Mouse (Mus musculus) urinary bladder, adult 2 months (tissue): ENCODE data around the gene Spock1. TPM values are rescaled to one million over a fixed set of nuclear protein-coding genes. Genes with fewer than 3 reads are reported as not detected.

Experiments used
- DNase-seq: peaks from one replicate; pipeline ENCODE4 v3.0.0; 2022; ENCODE audit warnings: low spot score
- polyA plus RNA-seq: library from polyadenylated mRNA; depleted of rRNA; stranded (reverse); fragments of >200 nt; gene quantifications from 2 replicates; pipeline ENCODE4 v1.2.3, GENCODE M21; 2012; rRNA removed

Gene Spock1
- 0.04 and 0.11 TPM in 2 replicates for polyA plus RNA-seq

GRCm38 (mm10) chr13:57908266-57908582, at the start of gene Spock1:
Gene Spock1, minus strand, starts transcription at chr13:57908332.
- peak; percentile 84 for DNase-seq

DNA sequence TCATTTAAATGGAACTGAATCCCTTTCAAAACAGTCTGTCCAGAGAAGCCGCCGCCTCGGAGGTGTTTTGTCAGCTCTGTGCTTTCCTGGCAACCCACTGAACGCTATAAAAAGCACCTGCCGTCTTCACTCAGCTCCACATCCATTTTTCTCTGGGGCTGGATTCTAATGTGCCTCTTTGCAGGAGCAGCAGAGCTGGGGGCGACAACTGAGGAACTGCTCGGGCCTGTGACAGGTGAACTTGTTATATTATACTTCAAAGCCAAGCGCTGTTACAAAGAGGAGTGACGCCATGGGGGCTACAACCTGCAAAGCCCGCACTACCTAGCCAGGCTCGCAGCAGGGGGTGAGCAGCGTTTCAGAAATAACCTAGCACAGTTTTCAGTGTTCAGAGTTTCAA, 42.0 kb upstream of the Spock1 start:
- DNase-seq = no peak

GRCm38 (mm10) chr13:57949513-57949912, 41.4 kb upstream of the Spock1 start:
- no peak for DNase-seq

GRCm38 (mm10) chr13:57945197-57945596, 37.1 kb upstream of the Spock1 start:
- DNase-seq = no peak

DNA sequence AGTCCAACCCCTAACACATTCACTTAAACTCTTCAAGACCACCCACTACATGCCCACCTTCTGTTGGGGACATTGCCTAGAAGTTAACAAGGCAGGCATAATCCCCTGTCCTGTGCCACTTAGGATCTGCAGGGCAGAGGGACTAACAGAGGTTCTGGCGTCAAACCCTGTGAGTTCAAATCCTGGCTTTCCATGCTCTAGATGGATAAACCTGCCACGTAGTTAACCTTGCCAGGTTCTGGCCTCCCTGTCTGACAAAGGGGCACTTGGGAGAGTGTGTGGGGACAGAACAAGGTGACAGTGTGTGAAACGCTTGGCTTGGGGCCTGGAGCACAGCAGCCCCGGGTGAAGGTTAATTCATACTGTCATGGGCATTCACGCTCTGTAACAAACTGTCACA, 36.3 kb upstream of the Spock1 start:
- no peak for DNase-seq

- no peak for DNase-seq
Measured at GRCm38 (mm10) chr13:57943900-57944299, 35.8 kb upstream of the Spock1 start.

DNA sequence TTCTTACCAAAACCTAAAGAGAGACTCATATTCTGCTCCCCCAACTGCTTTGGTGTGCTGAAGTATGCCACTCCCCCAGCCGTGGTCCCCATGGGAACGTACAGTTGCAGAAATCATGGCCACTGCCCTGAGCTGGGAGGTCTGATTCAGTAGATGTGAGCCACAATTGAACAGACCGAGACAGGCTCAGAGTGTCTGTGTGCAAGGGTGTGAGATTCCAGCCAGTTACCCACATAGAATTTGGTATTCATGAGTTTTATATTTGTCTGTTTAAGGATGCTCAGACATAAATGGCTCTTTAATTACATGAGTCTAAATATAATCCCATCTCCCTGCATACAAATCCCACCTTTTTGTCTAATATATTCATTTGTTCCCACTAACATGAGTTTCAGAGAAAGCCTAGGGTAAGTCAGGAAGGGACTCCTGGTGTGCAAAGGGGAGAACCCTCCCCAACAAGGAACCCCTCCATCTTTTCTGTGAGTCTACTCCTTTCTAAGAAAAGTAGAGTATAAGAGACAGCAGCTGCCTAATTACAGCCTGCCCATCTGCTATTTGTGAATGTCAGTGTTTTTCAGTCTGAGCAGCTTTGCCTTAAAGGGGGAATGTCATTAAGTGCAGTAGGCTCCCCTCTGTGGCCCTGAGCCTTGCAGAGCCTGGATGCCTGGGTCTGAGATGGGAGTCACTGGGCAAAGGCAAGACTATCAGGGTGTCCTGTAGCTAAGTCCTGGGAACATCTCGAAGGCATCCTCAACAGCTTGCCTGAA, 29.5 kb upstream of the Spock1 start:
- no peak for DNase-seq

DNA sequence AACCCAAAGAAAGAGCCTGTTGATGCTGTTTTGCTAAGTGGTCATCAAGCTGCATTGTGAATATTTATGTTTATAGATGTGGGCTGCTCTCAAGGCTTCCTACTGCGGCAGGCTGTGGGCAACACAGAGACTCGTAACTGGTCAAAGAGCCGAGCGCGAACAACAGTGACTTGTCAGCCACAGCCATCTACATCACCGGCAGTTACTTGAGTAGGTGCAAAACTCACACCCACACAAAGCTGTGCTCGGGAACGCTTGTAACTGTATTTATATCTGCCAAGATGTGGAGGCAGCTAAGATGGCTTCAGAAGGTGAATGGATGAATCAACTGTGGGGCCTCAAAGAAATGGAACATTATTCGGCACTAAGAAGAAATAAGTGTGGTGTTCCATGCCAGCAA, 23.9 kb upstream of the Spock1 start:
- no peak for DNase-seq

DNA sequence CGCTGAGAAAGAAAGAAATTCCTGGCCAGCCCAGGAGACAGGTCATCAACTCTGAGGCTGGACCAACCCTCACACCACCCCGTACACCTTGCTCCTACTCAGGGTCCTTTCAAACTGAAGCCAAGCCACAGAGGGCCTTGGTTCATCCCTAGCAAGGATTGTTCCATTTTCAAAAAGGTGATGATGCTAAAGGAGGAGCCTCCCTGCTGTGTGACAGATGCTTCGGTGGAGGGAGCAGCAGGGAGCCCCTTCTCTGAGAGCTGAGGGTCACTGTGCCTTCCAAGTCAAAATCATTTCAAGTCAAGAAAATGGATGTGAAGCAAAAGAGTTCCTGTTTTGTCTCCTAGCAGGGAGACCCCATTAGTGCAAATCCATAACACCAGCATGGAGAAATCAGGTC, 23.2 kb upstream of the Spock1 start:
- DNase-seq = no peak

DNA sequence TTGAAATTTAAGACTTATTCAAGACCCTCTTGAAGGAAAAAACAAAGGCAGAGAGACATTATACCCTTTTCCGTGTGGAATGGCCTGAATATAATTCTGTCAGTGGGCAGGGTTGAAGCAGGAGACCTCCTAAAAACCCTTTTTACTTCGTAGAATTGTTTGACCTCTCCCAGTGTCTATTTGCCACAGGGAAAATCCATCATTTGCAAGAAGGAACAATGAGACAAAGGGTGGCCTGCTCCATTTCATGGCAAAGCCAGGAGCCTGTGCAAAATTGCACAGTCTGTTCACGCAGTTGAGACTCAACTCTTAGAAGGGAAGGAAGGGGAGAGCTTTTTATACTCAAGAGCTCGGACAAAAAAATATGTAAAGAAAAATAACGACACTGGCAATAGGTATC, 22.6 kb upstream of the Spock1 start:
- DNase-seq = no peak

- DNase-seq = no peak
Measured at GRCm38 (mm10) chr13:57930283-57930682, 22.2 kb upstream of the Spock1 start.

DNA sequence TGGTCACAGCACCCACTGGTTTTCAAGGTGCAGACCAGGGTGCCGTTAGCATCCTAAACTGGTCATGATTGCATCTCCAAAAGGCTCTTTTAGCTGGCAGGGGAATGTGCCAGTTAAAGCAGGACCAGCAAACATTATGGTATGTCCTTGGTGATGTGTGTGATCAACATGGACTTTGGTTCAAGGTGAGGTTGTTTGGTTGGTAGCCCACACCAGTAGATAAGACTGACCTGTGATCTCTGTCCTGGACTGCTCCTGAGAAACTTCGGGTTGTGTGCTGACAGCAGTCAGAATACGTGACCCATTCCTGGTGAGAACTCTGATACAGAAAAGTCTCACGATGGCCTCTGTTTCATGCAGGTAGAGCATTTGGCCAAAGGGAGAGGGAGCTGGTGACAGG, 11.8 kb upstream of the Spock1 start:
- DNase-seq = no peak

- DNase-seq = no peak
Measured at GRCm38 (mm10) chr13:57911171-57911570, 3.0 kb upstream of the Spock1 start.

DNA sequence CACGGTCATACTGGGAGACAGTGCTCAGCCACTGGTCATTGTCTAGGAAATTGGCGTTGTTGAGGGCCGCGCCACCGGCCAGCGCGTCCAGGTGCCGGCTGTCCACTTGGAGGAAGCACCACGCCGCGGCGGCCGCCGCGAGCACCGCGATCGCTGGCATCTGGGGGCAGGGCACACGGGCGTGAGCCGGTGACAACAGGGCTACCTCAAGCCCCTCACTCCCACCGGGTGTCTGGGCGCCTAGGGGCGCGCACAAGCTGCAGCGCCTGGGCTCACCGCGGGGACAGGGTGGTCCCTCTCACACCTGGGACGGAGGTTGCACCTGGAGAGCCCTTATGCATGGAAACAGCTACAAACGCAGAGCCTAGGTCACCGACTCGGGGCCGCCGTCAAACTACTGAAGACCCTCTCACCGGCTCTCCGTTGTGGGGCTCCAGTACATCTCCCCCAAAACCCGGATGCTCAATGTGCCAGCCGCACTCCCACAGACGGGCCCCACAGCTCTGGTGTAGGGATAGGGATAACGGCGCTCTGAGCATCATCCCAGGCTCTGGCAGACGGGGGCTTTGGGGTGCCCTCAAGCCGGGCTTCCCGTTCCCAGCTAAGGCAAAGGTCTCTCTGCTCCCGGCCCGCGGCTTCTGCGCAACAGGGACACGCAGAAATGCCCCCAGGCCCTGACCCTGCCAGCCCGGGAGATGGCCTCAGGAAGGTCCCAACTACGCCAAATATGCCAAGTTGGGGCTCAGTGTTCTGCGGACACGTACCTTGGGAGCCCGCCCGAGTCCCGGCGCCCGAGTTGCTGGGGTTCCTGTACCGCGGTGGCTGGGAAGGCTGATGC, 485 bp downstream of the Spock1 start:
- no peak for DNase-seq

DNA sequence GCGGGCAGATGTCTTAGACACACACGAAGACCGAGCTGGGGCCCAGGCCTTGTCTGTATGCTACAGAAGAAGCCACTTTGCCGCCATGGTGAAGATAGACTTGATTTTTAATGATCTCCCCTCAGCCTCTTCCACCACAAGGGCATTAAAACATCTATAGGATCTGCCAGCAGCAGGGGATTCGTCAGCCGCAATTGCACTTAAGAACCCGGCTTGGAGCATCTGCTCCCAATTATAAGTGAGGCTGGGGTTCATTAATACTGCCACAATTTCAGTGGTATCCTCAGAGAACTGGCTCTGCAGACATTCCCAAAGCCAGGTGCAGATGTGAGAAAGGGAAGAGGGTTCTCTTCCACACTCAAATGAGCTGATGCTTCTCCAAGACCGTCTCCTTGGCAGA, 13.5 kb downstream of the Spock1 start:
- no peak for DNase-seq

DNA sequence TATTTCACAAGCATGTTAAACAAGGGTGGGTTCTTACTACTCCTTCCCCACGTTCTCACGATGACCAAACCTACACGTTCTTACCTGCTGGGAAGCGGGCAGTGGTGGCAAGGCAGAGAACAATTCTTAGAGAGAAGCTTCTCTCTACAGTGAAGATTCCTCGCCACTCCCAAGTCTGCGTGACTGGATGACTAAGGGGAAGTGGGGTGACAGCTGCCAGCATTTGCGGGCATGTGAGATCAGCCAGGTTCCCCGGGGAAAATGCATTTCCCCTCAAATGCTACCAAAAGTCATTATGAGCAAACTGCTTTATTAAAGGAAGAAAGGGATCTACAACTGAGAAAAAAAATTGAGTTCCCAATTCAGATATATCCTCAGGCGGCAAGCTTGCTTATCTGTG, 18.4 kb downstream of the Spock1 start:
- DNase-seq = no peak

- no peak for DNase-seq
Measured at GRCm38 (mm10) chr13:57889050-57889449, 19.1 kb downstream of the Spock1 start.

GRCm38 (mm10) chr13:57879817-57880216, 28.3 kb downstream of the Spock1 start:
- DNase-seq = no peak

GRCm38 (mm10) chr13:57878797-57879196, 29.3 kb downstream of the Spock1 start:
- no peak for DNase-seq

GRCm38 (mm10) chr13:57877782-57878181, 30.4 kb downstream of the Spock1 start:
- DNase-seq = no peak

DNA sequence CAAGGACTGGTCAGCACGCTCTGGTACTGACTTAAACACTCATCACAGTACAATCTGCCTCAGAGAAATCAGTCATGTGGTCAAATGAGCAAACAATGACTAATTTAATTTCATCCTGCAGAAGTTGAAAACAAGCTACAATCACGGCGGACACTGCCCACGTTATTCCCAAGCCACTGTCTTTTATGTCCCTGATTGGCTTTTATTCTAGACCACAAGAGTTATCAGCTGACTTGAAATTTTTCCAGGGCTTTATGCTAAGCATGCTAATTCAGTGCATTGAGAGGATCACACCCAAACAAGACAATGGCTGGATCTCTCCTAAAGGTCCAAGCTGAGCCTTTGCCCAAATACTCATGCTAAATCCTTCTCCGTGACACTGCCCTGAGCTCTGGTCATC, 31.2 kb downstream of the Spock1 start:
- no peak for DNase-seq

GRCm38 (mm10) chr13:57870058-57870457, 38.1 kb downstream of the Spock1 start:
- DNase-seq = no peak

DNA sequence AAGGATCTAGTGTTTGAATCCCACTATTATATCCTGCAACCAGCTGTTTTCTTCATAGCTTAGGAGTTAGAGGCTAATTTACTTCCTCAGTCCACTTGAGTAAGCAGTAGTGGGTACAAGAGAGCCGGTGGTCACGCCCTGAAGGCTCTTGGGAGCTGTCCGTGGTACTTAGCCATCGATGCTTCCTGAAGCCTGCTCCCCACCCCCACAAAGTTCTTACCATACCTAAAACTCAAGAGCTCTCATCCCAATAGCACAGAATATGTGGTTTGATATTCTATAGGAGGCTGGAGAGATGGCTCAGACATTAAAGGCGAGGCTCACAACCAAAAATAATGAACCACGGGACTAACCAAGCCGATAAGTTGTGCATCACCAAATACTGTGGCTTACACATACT, 40.5 kb downstream of the Spock1 start:
- no peak for DNase-seq
